27 mouse cellular contexts compared by ENCODE assay signal in genomic region chr5:6870970-6871369, GRCm38 (mm10).
"Had no signal": no experiment of that assay in that cellular context is flagged by ENCODE, and none has a peak within 500 bp of the region (broad histone marks: within the 10 kb centered on the region; RNA-seq: fewer than 3 reads in every experiment).

No protein-coding gene starts in this region.

- H3K36me3 ChIP-seq: heart, embryonic 10.5 days; heart, embryonic 12.5 days; hindbrain, embryonic 10.5 days; hindbrain, embryonic 12.5 days; intestine, embryonic 15.5 days; limb, embryonic 10.5 days; limb, embryonic 12.5 days; liver, embryonic 13.5 days; liver, embryonic 15.5 days had no signal

- H3K27ac ChIP-seq: gastrocnemius, adult 2 months; heart, embryonic 10.5 days; hindbrain, embryonic 10.5 days; hindbrain, embryonic 12.5 days; hindbrain, embryonic 14.5 days; intestine, embryonic 15.5 days; layer of hippocampus, adult 2 months; limb, embryonic 10.5 days; limb, embryonic 12.5 days; liver, embryonic 13.5 days; liver, embryonic 15.5 days had no signal

- H3K4me3 ChIP-seq: gastrocnemius, adult 2 months; heart, embryonic 10.5 days; heart, embryonic 12.5 days; hindbrain, embryonic 10.5 days; hindbrain, embryonic 12.5 days; intestine, embryonic 15.5 days; layer of hippocampus, adult 2 months; limb, embryonic 10.5 days; limb, embryonic 12.5 days; liver, embryonic 13.5 days; liver, embryonic 15.5 days had no signal

- H3K9ac ChIP-seq: heart, embryonic 12.5 days; hindbrain, embryonic 12.5 days; hindbrain, embryonic 14.5 days; intestine, embryonic 15.5 days; limb, embryonic 12.5 days; liver, embryonic 13.5 days; liver, embryonic 15.5 days had no signal

- H3K4me1 ChIP-seq: heart, embryonic 10.5 days; heart, embryonic 12.5 days; hindbrain, embryonic 10.5 days; hindbrain, embryonic 12.5 days; intestine, embryonic 15.5 days; limb, embryonic 10.5 days; limb, embryonic 12.5 days; liver, embryonic 13.5 days; liver, embryonic 15.5 days had no signal

- H3K9me3 ChIP-seq: heart, embryonic 10.5 days; heart, embryonic 12.5 days; hindbrain, embryonic 10.5 days; hindbrain, embryonic 12.5 days; intestine, embryonic 15.5 days; limb, embryonic 10.5 days; limb, embryonic 12.5 days; liver, embryonic 13.5 days; liver, embryonic 15.5 days had no signal

- H3K27me3 ChIP-seq: heart, embryonic 12.5 days; hindbrain, embryonic 12.5 days; intestine, embryonic 15.5 days; limb, embryonic 12.5 days; liver, embryonic 13.5 days; liver, embryonic 15.5 days had no signal

- H3K4me2 ChIP-seq: heart, embryonic 12.5 days; hindbrain, embryonic 12.5 days; hindbrain, embryonic 14.5 days; intestine, embryonic 15.5 days; limb, embryonic 12.5 days; liver, embryonic 11.5 days; liver, embryonic 13.5 days; liver, embryonic 15.5 days had no signal

- DNase-seq: gastrocnemius, adult 2 months; gastrocnemius, postnatal 10 days; gastrocnemius, postnatal 25 days; heart, adult 18-20 months; heart, postnatal 10 days; heart, postnatal 4 days; kidney, adult 18-20 months; kidney, adult 8-10 months; kidney, postnatal 10 days; kidney, postnatal 25 days; kidney, postnatal 4 days; liver; liver, embryonic 13.5 days had no signal

- ATAC-seq: hindbrain, embryonic 16.5 days; inflammation-experienced regulatory T-cells, adult 6 months; intestine, embryonic 15.5 days; intestine, postnatal 0 days had no signal
